ENCODE assay signal across 8 mouse cellular contexts in the genomic region with DNA sequence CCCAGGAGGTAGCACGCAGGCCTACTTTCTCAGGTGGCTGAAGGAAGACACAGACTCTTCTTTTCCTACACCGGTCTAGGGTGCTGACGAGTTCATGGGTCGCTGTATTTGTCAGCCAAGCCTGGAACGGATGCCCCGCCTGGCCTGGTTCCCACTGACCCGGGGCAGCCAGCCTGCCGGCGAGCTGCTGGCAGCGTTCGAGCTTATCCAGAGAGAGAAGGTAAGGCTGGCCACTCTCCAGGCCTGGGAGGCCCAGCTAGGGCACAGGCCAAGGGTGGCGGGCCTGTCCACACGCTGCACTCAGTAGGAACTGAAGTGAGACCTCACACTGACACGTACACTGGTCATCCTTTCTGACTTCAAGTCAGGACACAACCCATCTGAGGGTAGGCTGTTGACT.
DNase-seq lines count a peak whose midpoint lies in the region; ATAC-seq lines count a peak whose summit lies in the region.

No protein-coding gene starts in this region.

- H3K27me3 ChIP-seq in kidney, embryonic 16.5 days (ENCODE audit: insufficient read depth, low read length) = no peaks in the 10 kb centered on the region

- ATAC-seq in kidney, embryonic 16.5 days (ENCODE audit: low FRiP score, low TSS enrichment) = no peak

- H3K9ac ChIP-seq in kidney, embryonic 16.5 days (replicated peaks; ENCODE audit: low read length) = no peak overlapping the region

- no peak overlapping the region for H3K27ac ChIP-seq in kidney, embryonic 16.5 days (ENCODE audit: low read length)

- H3K9me3 ChIP-seq in kidney, embryonic 16.5 days (ENCODE audit: low read length) = no peaks in the 10 kb centered on the region

- H3K4me2 ChIP-seq in kidney, embryonic 16.5 days (replicated peaks; ENCODE audit: low read depth, low read length) = no peak overlapping the region

- H3K4me3 ChIP-seq in kidney, embryonic 16.5 days (ENCODE audit: low read length) = no peak overlapping the region

- WGBS in kidney, embryonic 16.5 days = 63% methylated on average over 14 of the region's 14 CpGs

- peaks cover 5% of the 10 kb centered on the region; the same call in 1 of the 2 replicates for H3K4me1 ChIP-seq in kidney, embryonic 16.5 days (ENCODE audit: insufficient read depth, low read length)

- peak; percentile 93 for DNase-seq in kidney, adult 11 months
- DNase-seq in adrenal gland, adult 2 months = peak; percentile 87
- DNase-seq in gastrocnemius, postnatal 10 days = peak; percentile 76
- peak; percentile 91 for DNase-seq in kidney, postnatal 14 days
- no peak for DNase-seq in thymus, postnatal 4 days
- no peak for DNase-seq in thymus, postnatal 14 days
- DNase-seq in embryo, embryonic 10 days (ENCODE audit: low spot score) = no peak

- no peaks in the 10 kb centered on the region for H3K36me3 ChIP-seq in kidney, embryonic 16.5 days (ENCODE audit: insufficient read depth, low read length)

Comparison
In these comparisons a context has a peak if more than half of its experiments do, and no peak if none do; other contexts are left out.
1. DNase-seq: peak in kidney, adult 11 months (single experiment), adrenal gland, adult 2 months (single experiment), gastrocnemius, postnatal 10 days (single experiment) and kidney, postnatal 14 days (single experiment); none in thymus, postnatal 4 days (single experiment), thymus, postnatal 14 days (single experiment) and embryo, embryonic 10 days (single experiment).